Mouse (Mus musculus) liver, embryonic 14.5 days (tissue): ENCODE results near the gene Maml3. TPM values are rescaled to one million over a fixed set of nuclear protein-coding genes. Genes with fewer than 3 reads are reported as not detected.
A peak's percentile ranks its signal among the peaks of the same experiment; 100 is the strongest.

Experiments
- ATAC-seq: fragments of 200-750 bp; cut with Nextera tagmentation; 2 replicates; pipeline ENCODE4 v1.8.0; 2017; ENCODE audit warnings: moderate number of reproducible peaks, mild to moderate bottlenecking, moderate library complexity; ENCODE audit not compliant: insufficient read depth
- DNase-seq, 3 experiments: peaks; one replicate each; pipeline ENCODE4 v3.0.0-alpha.2; 2012 to 2013; ENCODE audit warnings: low read depth in 3 of 3, low spot score in 3 of 3
- H3K27ac ChIP-seq: fragments of 300-500 bp; sonication (generic); 2 replicates; pipeline ENCODE4 v1.5.1; 2014; ENCODE audit warnings: moderate library complexity, mild to moderate bottlenecking, control low read depth, inconsistent platforms
- H3K27me3 ChIP-seq: fragments of 300-500 bp; sonication (generic); 2 replicates; pipeline ENCODE4 v1.6.1; 2014; ENCODE audit warnings: mild to moderate bottlenecking, low read length, moderate library complexity; ENCODE audit not compliant: control insufficient read depth, insufficient read depth
- H3K36me3 ChIP-seq: fragments of 300-500 bp; sonication (generic); replicated peaks from 2 replicates; pipeline ENCODE4 v1.6.1; 2014; ENCODE audit warnings: low read depth; ENCODE audit not compliant: control insufficient read depth, insufficient read depth
- H3K4me1 ChIP-seq, 2 experiments: fragments of 200-500 bp in 1 of 2; fragments of 300-500 bp in 1 of 2; sonication (generic) in 1 of 2; replicated peaks; 2 replicates each; pipeline ENCODE4 v1.6.1; 2012 to 2014; ENCODE audit warnings: antibody characterized with exemption in 1 of 2, inconsistent platforms in 1 of 2, low read length in 1 of 2; ENCODE audit not compliant: control insufficient read depth in 2 of 2, insufficient read depth in 2 of 2
- H3K4me2 ChIP-seq: fragments of 300-500 bp; sonication (generic); 2 replicates; pipeline ENCODE4 v1.6.1; 2014; ENCODE audit warnings: low read depth, mild to moderate bottlenecking, control low read depth, moderate library complexity
- H3K4me3 ChIP-seq, 2 experiments: fragments of 200-500 bp in 1 of 2; fragments of 300-500 bp in 1 of 2; sonication (generic) in 1 of 2; 2 replicates each; pipeline ENCODE4 v1.5.1; 2012 to 2014; ENCODE audit warnings: low read depth in 2 of 2, low read length in 2 of 2, mild to moderate bottlenecking in 2 of 2, control low read depth in 1 of 2, inconsistent platforms in 1 of 2, moderate library complexity in 1 of 2; ENCODE audit not compliant: insufficient read depth in 1 of 2
- H3K9ac ChIP-seq: fragments of 300-500 bp; sonication (generic); replicated peaks from 2 replicates; pipeline ENCODE4 v1.6.1; 2014; ENCODE audit warnings: mild to moderate bottlenecking, control low read depth, moderate library complexity
- H3K9me3 ChIP-seq: fragments of 300-500 bp; sonication (generic); 2 replicates; pipeline ENCODE4 v1.6.1; 2016; ENCODE audit warnings: low read length, mixed read lengths; ENCODE audit not compliant: control insufficient read depth
- CTCF ChIP-seq: IDR thresholded peaks from 2 replicates; pipeline ENCODE4 v1.5.1; 2016; ENCODE audit warnings: antibody characterized with exemption, low read depth, control low read depth
- EP300 ChIP-seq: IDR thresholded peaks from 2 replicates; pipeline ENCODE4 v1.6.1; 2016; ENCODE audit warnings: antibody characterized with exemption, low read depth
- WGBS: fragments of 180-500 bp; shearing (Covaris S2); extraction: QIAGEN DNeasy Blood & Tissue Kit; methylation state at CpG from one replicate; pipeline ENCODE4 v1.1.7; 2014; ENCODE audit not compliant: insufficient replicate concordance; 5-methylcytosine and 5-hydroxymethylcytosine counted together
- polyA plus RNA-seq, 2 experiments: library from polyadenylated mRNA; depleted of rRNA in 1 of 2; stranded (reverse) in 1 of 2; unstranded in 1 of 2; fragments of >200 nt; fragmentation: Nextera tagmentation in 1 of 2; extraction: Ambion mirVana in 1 of 2; gene quantifications; 2 replicates each; pipeline versions ENCODE4 v1.2.1 to v1.2.3; 2012 to 2014

Gene Maml3
- polyA plus RNA-seq, 2 experiments = 0.57 to 0.71 TPM

- WGBS = 31% methylated on average over 3 of the region's 3 CpGs
- Histone ChIP-seq H3K27me3 (no peaks in the 10 kb centered on the region), H3K36me3 (no peaks in the 10 kb centered on the region), H3K4me3 (no peak overlapping the region), H3K4me1 (peaks cover 15 to 49% of the 10 kb centered on the region in 2 experiments), H3K4me2 (no peak overlapping the region), H3K9me3 (no peaks in the 10 kb centered on the region), H3K27ac (no peak overlapping the region), H3K9ac (no peak overlapping the region)
- ATAC-seq = no peak
- no peak for TF ChIP-seq EP300
- no peak for TF ChIP-seq CTCF
- DNase-seq = no peak
These were observed 371.2 kb downstream of the Maml3 start for GRCm38 (mm10) chr3:51733685-51734084.

GRCm38 (mm10) chr3:51731949-51732636 lies 372.8 kb downstream of the Maml3 start:
- Histone ChIP-seq H3K9ac (no peak overlapping the region), H3K27ac (no peak overlapping the region), H3K36me3 (no peaks in the 10 kb centered on the region), H3K4me2 (no peak overlapping the region), H3K27me3 (no peaks in the 10 kb centered on the region), H3K4me3 (no peak overlapping the region), H3K4me1 (peaks cover 26 to 56% of the 10 kb centered on the region in 2 experiments), H3K9me3 (no peaks in the 10 kb centered on the region)
- ATAC-seq = no peak
- 85% methylated on average over 16 of the region's 16 CpGs for WGBS
- no peak for DNase-seq
- TF ChIP-seq EP300 (no peak), CTCF (no peak)

GRCm38 (mm10) chr3:51730662-51731061 lies 374.2 kb downstream of the Maml3 start:
- Histone ChIP-seq H3K27me3 (no peaks in the 10 kb centered on the region), H3K4me1 (peaks cover 37 to 66% of the 10 kb centered on the region in 2 experiments), H3K4me2 (no peak overlapping the region), H3K4me3 (no peak overlapping the region), H3K9me3 (no peaks in the 10 kb centered on the region), H3K27ac (no peak overlapping the region), H3K9ac (no peak overlapping the region), H3K36me3 (no peaks in the 10 kb centered on the region)
- TF ChIP-seq CTCF (no peak), EP300 (no peak)
- DNase-seq (no peak), ATAC-seq (no peak)
- WGBS = 48% methylated on average over 7 of the region's 7 CpGs

GRCm38 (mm10) chr3:51729109-51729918 lies 375.6 kb downstream of the Maml3 start:
- TF ChIP-seq EP300 (no peak), CTCF (0 out of 2 replicates have a peak, but pooled peaks have one; percentile 12)
- ATAC-seq = no peak
- Histone ChIP-seq H3K4me3 (no peak overlapping the region), H3K36me3 (no peaks in the 10 kb centered on the region), H3K27me3 (no peaks in the 10 kb centered on the region), H3K9ac (peak overlapping the region; percentile 35), H3K27ac (peak overlapping the region; percentile 93), H3K9me3 (no peaks in the 10 kb centered on the region), H3K4me2 (peak overlapping the region; percentile 70), H3K4me1 (peaks cover 37 to 72% of the 10 kb centered on the region in 2 experiments)
- WGBS = 54% methylated on average over 14 of the region's 14 CpGs
- DNase-seq = no peak

GRCm38 (mm10) chr3:51728456-51728855 lies 376.4 kb downstream of the Maml3 start:
- Histone ChIP-seq H3K4me3 (peak overlapping the region; percentile 23 to 39; a peak in 3 of 4 replicates), H3K9ac (peak overlapping the region; percentile 64), H3K27me3 (no peaks in the 10 kb centered on the region), H3K4me1 (peaks cover 37 to 67% of the 10 kb centered on the region in 2 experiments), H3K4me2 (peak overlapping the region; percentile 70), H3K9me3 (no peaks in the 10 kb centered on the region), H3K27ac (peak overlapping the region; percentile 93), H3K36me3 (no peaks in the 10 kb centered on the region)
- peak; percentile 77 for TF ChIP-seq EP300
- no peak for TF ChIP-seq CTCF
- 9% methylated on average over 12 of the region's 12 CpGs for WGBS
- peak; percentile 98 for ATAC-seq
- DNase-seq = peak; percentile 57 to 69 (median 67)
